Mouse (Mus musculus) bone marrow macrophage, adult 2 months (primary cell): Measurements from ENCODE around the gene Utp3. TPM values are rescaled to one million over a fixed set of nuclear protein-coding genes. Genes with fewer than 3 reads are reported as not detected.

Experiments
- H3K27ac ChIP-seq: 2 replicates; pipeline ENCODE4 v1.5.1; 2012; ENCODE audit warnings: low read depth, low read length; ENCODE audit not compliant: insufficient read depth
- H3K4me1 ChIP-seq: 2 replicates; pipeline ENCODE4 v1.6.1; 2012; ENCODE audit warnings: low read length; ENCODE audit not compliant: control insufficient read depth, insufficient read depth
- H3K4me3 ChIP-seq: 2 replicates; pipeline ENCODE4 v1.5.1; 2012; ENCODE audit warnings: mild to moderate bottlenecking, low read length, moderate library complexity; ENCODE audit not compliant: insufficient read depth
- CTCF ChIP-seq: IDR thresholded peaks from 2 replicates; pipeline ENCODE4 v1.5.1; 2012; ENCODE audit warnings: low read depth, mild to moderate bottlenecking, low read length, moderate library complexity
- POLR2A ChIP-seq: IDR thresholded peaks from 2 replicates; pipeline ENCODE4 v1.6.1; 2012; ENCODE audit warnings: mild to moderate bottlenecking, low read depth, low read length, borderline replicate concordance
- polyA plus RNA-seq: library from polyadenylated mRNA; stranded (reverse); fragments of >200 nt; gene quantifications from 2 replicates; pipeline ENCODE4 v1.2.4, GENCODE M21; 2012; ENCODE audit not compliant: missing spikeins, insufficient read depth, insufficient read length

The Utp3 gene
- polyA plus RNA-seq, 1 experiment: 87.5 TPM

GRCm38 (mm10) chr5:88588481-88588880, 34.2 kb downstream of the Utp3 start:
- Histone ChIP-seq H3K27ac (no peak overlapping the region), H3K4me3 (no peak overlapping the region), H3K4me1 (peaks cover 25% of the 10 kb centered on the region)
- TF ChIP-seq CTCF (no peak), POLR2A (no peak)

DNA sequence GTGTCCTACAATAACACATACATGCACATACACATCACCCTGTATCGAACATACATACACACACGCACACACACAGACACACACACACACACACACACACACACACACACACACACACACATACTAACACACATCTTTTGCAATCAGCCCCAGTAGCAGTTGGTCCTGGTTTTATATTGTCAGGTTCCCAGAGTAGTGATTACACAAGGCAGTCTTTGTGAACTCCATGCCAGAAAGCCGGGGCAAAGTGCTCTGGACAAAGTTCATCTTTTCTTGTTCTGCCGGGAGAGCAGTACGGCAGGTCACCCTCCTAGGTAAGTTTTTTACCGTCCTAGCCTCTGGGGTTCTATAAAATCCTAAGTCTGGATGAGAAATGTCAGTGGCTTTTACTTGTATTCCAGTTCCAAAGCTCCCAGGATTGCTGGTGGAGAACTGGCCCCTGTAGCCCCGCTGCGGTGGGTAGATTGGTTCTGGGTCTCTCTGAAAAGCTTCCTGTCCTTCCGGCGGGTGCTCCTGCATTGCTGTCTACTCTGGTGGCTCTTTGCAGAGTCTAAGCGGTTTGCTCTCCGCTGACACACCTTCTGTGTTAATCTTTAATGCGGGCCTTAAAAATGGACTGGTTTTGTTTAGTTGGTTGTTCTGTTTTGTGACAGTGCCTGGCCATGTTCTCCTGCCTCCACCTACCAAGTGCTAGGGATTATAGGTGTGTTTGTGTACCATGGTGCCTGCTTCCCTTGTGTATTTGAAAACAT, 39.3 kb downstream of the Utp3 start:
- TF ChIP-seq POLR2A (no peak), CTCF (no peak)
- Histone ChIP-seq H3K27ac (no peak overlapping the region), H3K4me1 (peaks cover 35% of the 10 kb centered on the region), H3K4me3 (no peak overlapping the region)

DNA sequence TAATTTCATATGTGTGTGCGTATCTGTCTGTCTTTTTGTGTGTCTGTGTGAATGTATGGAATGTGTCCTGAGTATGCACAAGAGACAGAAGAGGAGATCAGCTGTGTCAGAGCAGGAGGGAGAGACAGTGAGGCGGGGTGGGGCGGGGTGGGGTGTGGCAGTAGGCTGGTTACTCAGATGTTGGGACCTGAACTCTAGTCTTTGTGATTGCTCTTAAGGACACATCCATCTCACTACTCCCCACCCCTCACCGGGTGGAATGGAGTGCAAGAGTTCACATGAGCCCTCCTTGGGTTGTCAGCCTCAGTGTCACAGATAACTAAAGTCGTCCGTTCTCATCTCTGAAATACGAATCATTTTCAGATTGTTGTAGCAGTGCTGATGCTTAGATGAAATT, 39.9 kb downstream of the Utp3 start:
- Histone ChIP-seq H3K4me1 (peaks cover 38% of the 10 kb centered on the region), H3K27ac (no peak overlapping the region), H3K4me3 (no peak overlapping the region)
- TF ChIP-seq POLR2A (no peak), CTCF (no peak)

DNA sequence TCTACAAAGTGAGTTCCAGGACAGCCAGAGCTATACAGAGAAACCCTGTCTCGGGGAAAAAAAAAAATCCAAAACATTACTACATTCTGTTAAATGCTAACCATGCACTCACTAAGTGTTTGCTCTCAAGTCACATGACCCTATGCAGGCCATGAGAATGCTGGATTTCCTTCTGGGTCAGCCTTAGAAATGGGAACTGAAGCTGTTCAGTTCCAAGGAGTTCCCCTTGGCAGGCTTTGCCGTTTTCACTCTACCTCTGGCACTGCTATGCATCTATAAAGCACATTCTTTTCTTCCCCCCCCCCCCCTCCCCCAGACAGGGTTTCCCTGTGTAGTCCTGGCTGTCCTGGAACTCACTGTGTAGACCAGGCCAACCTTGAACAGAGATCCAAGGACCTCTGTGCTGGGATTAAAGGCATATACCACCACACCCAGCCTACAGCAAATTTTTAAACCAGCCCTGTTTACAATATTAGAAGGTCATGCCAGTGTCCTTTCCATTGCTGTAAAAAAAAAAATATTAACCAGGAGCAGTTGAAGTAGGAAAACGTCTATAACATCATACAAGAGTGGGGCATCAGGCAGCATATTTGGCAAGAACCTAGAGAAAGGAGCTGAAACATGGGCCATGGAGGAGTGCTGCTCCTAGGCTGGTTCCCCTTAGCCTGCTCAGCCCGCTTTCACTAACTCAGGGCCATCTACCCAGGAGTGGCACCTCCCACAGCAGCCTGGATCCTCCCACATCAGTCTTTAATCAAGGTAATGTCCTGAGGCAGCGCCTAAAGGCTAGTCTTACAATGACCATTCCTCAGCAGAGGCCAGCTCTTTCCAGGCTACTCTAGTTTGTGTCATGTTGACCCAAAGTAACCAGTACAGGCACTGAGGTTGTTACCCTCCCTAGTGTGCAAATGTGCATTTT, 41.5 kb downstream of the Utp3 start:
- H3K4me1 ChIP-seq: peaks cover 44% of the 10 kb centered on the region
- H3K4me3 ChIP-seq: no peak overlapping the region
- peak overlapping the region; percentile 78 for H3K27ac ChIP-seq
- TF ChIP-seq POLR2A: no peak
- no peak for TF ChIP-seq CTCF

GRCm38 (mm10) chr5:88598961-88599360, 44.7 kb downstream of the Utp3 start:
- peaks cover 39% of the 10 kb centered on the region for H3K4me1 ChIP-seq
- H3K27ac ChIP-seq: no peak overlapping the region
- H3K4me3 ChIP-seq: no peak overlapping the region
- TF ChIP-seq CTCF: no peak
- no peak for TF ChIP-seq POLR2A

- Histone ChIP-seq H3K4me3 (no peak overlapping the region), H3K4me1 (peaks cover 16% of the 10 kb centered on the region), H3K27ac (no peak overlapping the region)
- TF ChIP-seq POLR2A (no peak), CTCF (no peak)
Observed at GRCm38 (mm10) chr5:88602030-88602429, 47.8 kb downstream of the Utp3 start.

DNA sequence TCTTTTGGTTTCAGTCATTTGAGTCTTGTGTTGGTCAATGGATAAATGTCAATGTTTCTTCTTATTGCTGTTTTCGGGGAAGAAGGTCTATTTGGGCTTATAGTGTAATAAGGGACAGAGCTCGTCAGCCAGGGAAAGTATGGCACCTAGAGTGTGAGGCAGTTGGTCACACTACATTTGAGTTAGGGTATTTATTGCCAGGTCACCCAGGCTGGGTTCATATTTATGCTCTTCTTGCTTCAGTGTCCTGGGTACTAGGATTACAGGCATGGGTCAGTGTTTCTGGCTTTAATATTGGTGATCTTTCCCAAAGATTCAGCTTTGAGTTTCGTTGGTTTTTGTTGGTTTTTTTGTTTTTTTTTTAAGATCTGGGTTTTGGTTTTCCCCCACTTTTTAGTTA, 48.5 kb downstream of the Utp3 start:
- TF ChIP-seq CTCF (no peak), POLR2A (no peak)
- H3K4me1 ChIP-seq: peaks cover 16% of the 10 kb centered on the region
- H3K4me3 ChIP-seq: no peak overlapping the region
- H3K27ac ChIP-seq: no peak overlapping the region

- H3K27ac ChIP-seq: no peak overlapping the region
- TF ChIP-seq CTCF (no peak), POLR2A (no peak)
- peaks cover 13% of the 10 kb centered on the region for H3K4me1 ChIP-seq
- H3K4me3 ChIP-seq: no peak overlapping the region
Observed at GRCm38 (mm10) chr5:88604046-88604445, 49.8 kb downstream of the Utp3 start.

DNA sequence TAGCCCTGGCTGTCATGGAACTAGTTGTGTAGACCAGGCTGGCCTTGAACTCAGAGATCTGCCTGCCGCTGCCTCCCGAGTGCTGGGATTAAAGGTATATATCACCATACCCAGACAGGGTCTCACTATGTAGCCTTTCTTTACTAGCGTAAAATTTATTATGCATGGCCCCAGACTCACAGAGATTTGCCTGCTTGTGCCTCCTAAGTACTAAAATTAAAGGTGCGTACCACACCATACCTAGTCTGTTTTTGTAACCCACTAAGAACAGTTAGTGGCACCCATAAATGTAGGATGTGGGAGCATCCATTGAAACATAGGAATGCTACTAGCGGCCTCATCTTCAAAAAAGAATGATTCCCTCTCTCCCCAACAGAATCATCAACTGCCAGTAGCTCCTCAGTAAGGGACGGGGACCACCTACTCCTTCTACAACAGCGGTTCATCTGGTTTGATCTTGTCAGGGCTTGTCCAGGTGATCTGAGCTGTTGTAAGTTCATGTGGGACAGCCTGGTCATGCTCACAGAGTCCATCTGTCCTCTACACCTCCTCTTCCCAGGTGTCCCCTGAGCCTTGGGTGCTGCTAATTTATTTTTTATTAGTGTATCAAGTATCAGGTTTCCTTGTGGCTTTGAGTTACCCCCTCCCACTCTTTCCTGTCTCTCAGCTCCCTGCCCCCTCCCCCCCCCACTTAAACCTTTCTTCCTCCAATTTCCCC, 50.5 kb downstream of the Utp3 start:
- TF ChIP-seq CTCF: no peak
- TF ChIP-seq POLR2A: no peak
- H3K4me3 ChIP-seq: no peak overlapping the region
- peaks cover 7% of the 10 kb centered on the region for H3K4me1 ChIP-seq
- no peak overlapping the region for H3K27ac ChIP-seq

Other genes with a start within 250 kb of the Utp3 start
- gene Prol1, start 237.2 kb upstream of the Utp3 start, polyA plus RNA-seq: not detected in 2 replicates
- not detected in 2 replicates for gene Amtn, start 178.4 kb upstream of the Utp3 start, polyA plus RNA-seq
- not detected in 2 replicates for gene Ambn, start 98.5 kb upstream of the Utp3 start, polyA plus RNA-seq
- not detected in 2 replicates for gene Enam, start 66.5 kb upstream of the Utp3 start, polyA plus RNA-seq
- 0.40 TPM in 1 of 2 replicates, not detected in the other for gene Jchain, start 26.6 kb upstream of the Utp3 start, polyA plus RNA-seq
- gene Rufy3, start 10.6 kb downstream of the Utp3 start, polyA plus RNA-seq: 38.1 and 41.2 TPM in 2 replicates
- 61.4 and 64.5 TPM in 2 replicates for gene Grsf1, start 121.7 kb downstream of the Utp3 start, polyA plus RNA-seq
- gene Mob1b, start 166.4 kb downstream of the Utp3 start, polyA plus RNA-seq: 24.1 and 24.8 TPM in 2 replicates
- 100 and 105 TPM in 2 replicates for gene Dck, start 210.5 kb downstream of the Utp3 start, polyA plus RNA-seq